Mouse (Mus musculus) intestine, postnatal 0 days (tissue): ENCODE results near the gene Tufm. TPM values are rescaled to one million over a fixed set of nuclear protein-coding genes. Genes with fewer than 3 reads are reported as not detected.

Experiments used
- ATAC-seq: fragments of 200-750 bp; cut with Nextera tagmentation; 2 replicates; pipeline ENCODE4 v1.8.0; 2017; ENCODE audit warnings: mild to moderate bottlenecking, moderate TSS enrichment, moderate library complexity
- H3K27ac ChIP-seq: fragments of 300-500 bp; sonication (generic); 2 replicates; pipeline ENCODE4 v1.5.1; 2014; ENCODE audit warnings: mild to moderate bottlenecking, low read depth, low read length, moderate library complexity
- H3K27me3 ChIP-seq: fragments of 300-500 bp; sonication (generic); replicated peaks from 2 replicates; pipeline ENCODE4 v1.6.1; 2014; ENCODE audit warnings: low read length, mixed read lengths; ENCODE audit not compliant: control insufficient read depth, insufficient read depth
- H3K36me3 ChIP-seq: fragments of 300-500 bp; sonication (generic); 2 replicates; pipeline ENCODE4 v1.6.1; 2014; ENCODE audit warnings: mild to moderate bottlenecking, moderate library complexity; ENCODE audit not compliant: control insufficient read depth, insufficient read depth
- H3K4me1 ChIP-seq: fragments of 300-500 bp; sonication (generic); replicated peaks from 2 replicates; pipeline ENCODE4 v1.6.1; 2014; ENCODE audit warnings: antibody characterized with exemption, low read length, mixed read lengths; ENCODE audit not compliant: control insufficient read depth, insufficient read depth
- H3K4me2 ChIP-seq: fragments of 300-500 bp; sonication (generic); replicated peaks from 2 replicates; pipeline ENCODE4 v1.6.1; 2014; ENCODE audit warnings: low read depth, mild to moderate bottlenecking, moderate library complexity
- H3K4me3 ChIP-seq: fragments of 300-500 bp; sonication (generic); 2 replicates; pipeline ENCODE4 v1.5.1; 2014; ENCODE audit warnings: low read depth, low read length
- H3K9ac ChIP-seq: fragments of 300-500 bp; sonication (generic); 2 replicates; pipeline ENCODE4 v1.6.1; 2014; ENCODE audit warnings: mild to moderate bottlenecking, low read depth, low read length
- H3K9me3 ChIP-seq: fragments of 300-500 bp; sonication (generic); 2 replicates; pipeline ENCODE4 v1.6.1; 2016; ENCODE audit warnings: mixed run types; ENCODE audit not compliant: control insufficient read depth
- CTCF ChIP-seq: sonication (generic); IDR thresholded peaks from 2 replicates; pipeline ENCODE4 v1.5.1; 2016; ENCODE audit warnings: low read depth, mild to moderate bottlenecking, control low read depth, antibody characterized with exemption, moderate library complexity
- WGBS: fragments of 180-500 bp; shearing (Covaris S2); extraction: QIAGEN DNeasy Blood & Tissue Kit; methylation state at CpG from one replicate; pipeline ENCODE4 v1.1.7; 2014; 5-methylcytosine and 5-hydroxymethylcytosine counted together
- polyA plus RNA-seq: library from polyadenylated mRNA; unstranded; fragments of >200 nt; fragmentation: Nextera tagmentation; extraction: Ambion mirVana; gene quantifications from 2 replicates; pipeline ENCODE4 v1.2.1, GENCODE M21; 2015

Gene Tufm
- polyA plus RNA-seq, 1 experiment from 2014 or later: 76.5 TPM

- Histone ChIP-seq H3K27ac (no peak overlapping the region), H3K27me3 (no peaks in the 10 kb centered on the region), H3K36me3 (peaks cover 54% of the 10 kb centered on the region), H3K9ac (no peak overlapping the region), H3K4me2 (no peak overlapping the region), H3K9me3 (no peaks in the 10 kb centered on the region), H3K4me3 (no peak overlapping the region), H3K4me1 (no peaks in the 10 kb centered on the region)
- TF ChIP-seq CTCF: no peak
- ATAC-seq: no peak
- 76% methylated on average over 1 of the region's 1 CpGs for WGBS
Measured at GRCm38 (mm10) chr7:126491005-126491404, 3.8 kb downstream of the Tufm start.

- no peak overlapping the region for H3K9ac ChIP-seq
- 38% methylated on average over 11 of the region's 11 CpGs for WGBS
- H3K4me2 ChIP-seq: no peak overlapping the region
- H3K4me1 ChIP-seq: no peaks in the 10 kb centered on the region
- peaks cover 64% of the 10 kb centered on the region for H3K36me3 ChIP-seq
- no peak for ATAC-seq
- TF ChIP-seq CTCF: no peak
- H3K9me3 ChIP-seq: no peaks in the 10 kb centered on the region
- H3K4me3 ChIP-seq: no peak overlapping the region
- no peak overlapping the region for H3K27ac ChIP-seq
- no peaks in the 10 kb centered on the region for H3K27me3 ChIP-seq
Measured at GRCm38 (mm10) chr7:126491973-126492372, 4.8 kb downstream of the Tufm start.

GRCm38 (mm10) chr7:126494120-126494519 lies 7.0 kb downstream of the Tufm start:
- peaks cover 85% of the 10 kb centered on the region for H3K36me3 ChIP-seq

DNA sequence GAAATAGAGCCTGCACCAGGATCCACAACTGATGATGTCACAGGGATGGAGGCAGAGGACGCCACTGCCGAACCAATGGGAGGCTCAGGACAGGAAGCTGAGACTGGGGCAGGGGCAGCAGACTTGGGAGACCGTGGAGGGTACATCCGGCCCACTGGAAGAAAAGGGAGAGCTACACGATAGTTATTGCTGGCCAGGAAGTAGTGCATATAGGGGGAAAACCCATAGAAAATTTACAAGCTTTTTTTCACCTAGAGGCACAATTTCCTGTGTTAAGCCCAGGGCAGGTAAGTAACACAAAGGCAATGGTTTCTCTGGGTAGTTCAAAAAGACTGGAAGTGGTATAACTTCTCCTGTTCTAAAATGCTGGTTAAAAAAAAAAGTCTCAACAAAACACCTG lies 9.3 kb downstream of the Tufm start:
- no peaks in the 10 kb centered on the region for H3K9me3 ChIP-seq
- no peaks in the 10 kb centered on the region for H3K4me1 ChIP-seq
- no peak for TF ChIP-seq CTCF
- H3K36me3 ChIP-seq: peaks cover 93% of the 10 kb centered on the region
- H3K9ac ChIP-seq: no peak overlapping the region
- no peaks in the 10 kb centered on the region for H3K27me3 ChIP-seq
- ATAC-seq: no peak
- H3K4me2 ChIP-seq: no peak overlapping the region
- WGBS: 85% methylated on average over 5 of the region's 5 CpGs
- no peak overlapping the region for H3K27ac ChIP-seq
- no peak overlapping the region for H3K4me3 ChIP-seq

More at GRCm38 (mm10) chr7:126494120-126494519, 7.0 kb downstream of the Tufm start:
- Histone ChIP-seq H3K4me3 (no peak overlapping the region), H3K27ac (no peak overlapping the region), H3K4me2 (no peak overlapping the region), H3K27me3 (no peaks in the 10 kb centered on the region), H3K9me3 (no peaks in the 10 kb centered on the region), H3K4me1 (no peaks in the 10 kb centered on the region), H3K9ac (no peak overlapping the region)
- peak; percentile 21; the same call in 1 of the 2 replicates for ATAC-seq
- 69% methylated on average over 6 of the region's 6 CpGs for WGBS
- no peak for TF ChIP-seq CTCF

- Histone ChIP-seq H3K27me3 (no peaks in the 10 kb centered on the region), H3K36me3 (peaks cover 79% of the 10 kb centered on the region), H3K9ac (no peak overlapping the region), H3K9me3 (no peaks in the 10 kb centered on the region), H3K27ac (no peak overlapping the region), H3K4me3 (no peak overlapping the region), H3K4me1 (no peaks in the 10 kb centered on the region), H3K4me2 (no peak overlapping the region)
- no peak for TF ChIP-seq CTCF
- 91% methylated on average over 12 of the region's 12 CpGs for WGBS
- no peak for ATAC-seq
Measured at GRCm38 (mm10) chr7:126497966-126498365, 10.8 kb downstream of the Tufm start.

GRCm38 (mm10) chr7:126499416-126499815 lies 12.3 kb downstream of the Tufm start:
- Histone ChIP-seq H3K27ac (no peak overlapping the region), H3K36me3 (peaks cover 65% of the 10 kb centered on the region), H3K4me2 (no peak overlapping the region), H3K9ac (no peak overlapping the region), H3K27me3 (no peaks in the 10 kb centered on the region), H3K9me3 (no peaks in the 10 kb centered on the region), H3K4me1 (no peaks in the 10 kb centered on the region), H3K4me3 (no peak overlapping the region)
- TF ChIP-seq CTCF: no peak
- 92% methylated on average over 7 of the region's 7 CpGs for WGBS
- ATAC-seq: no peak

DNA sequence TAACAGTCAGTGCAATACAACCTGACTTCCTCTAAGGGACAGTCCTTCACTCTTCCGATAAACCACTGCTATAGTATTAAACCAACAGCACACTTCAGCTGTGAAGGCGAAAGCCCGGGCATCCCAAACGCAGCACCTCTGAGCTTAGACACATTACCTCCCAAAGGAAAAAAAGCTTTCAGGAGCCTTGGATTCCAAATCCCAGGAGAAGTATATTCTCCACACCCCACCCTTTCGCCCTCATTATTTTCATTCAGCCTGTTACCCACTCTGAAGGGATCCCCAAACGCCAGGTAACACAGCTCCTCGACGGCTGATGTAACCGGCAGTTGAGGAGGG lies 14.5 kb downstream of the Tufm start:
- peak overlapping the region; percentile 65 for H3K4me2 ChIP-seq
- no peaks in the 10 kb centered on the region for H3K9me3 ChIP-seq
- WGBS: 2% methylated on average over 9 of the region's 9 CpGs
- H3K4me1 ChIP-seq: no peaks in the 10 kb centered on the region
- H3K36me3 ChIP-seq: peaks cover 43% of the 10 kb centered on the region
- H3K27ac ChIP-seq: peak overlapping the region; percentile 98
- peak overlapping the region; percentile 97 for H3K9ac ChIP-seq
- no peak for TF ChIP-seq CTCF
- H3K27me3 ChIP-seq: no peaks in the 10 kb centered on the region
- H3K4me3 ChIP-seq: peak overlapping the region; percentile 80
- ATAC-seq: no peak
